Mouse (Mus musculus): Measurements from ENCODE around the gene Rgr.
A peak's percentile ranks its signal among the peaks of the same experiment; 100 is the strongest.
"Not testable (repeated sequence)": the region's sequence is repeated elsewhere in the genome, so short reads cannot be mapped to it uniquely, and the experiment has no call there.

Gene Rgr

GRCm38 (mm10) chr14:37000780-37001179 lies 48.0 kb downstream of the Rgr start:
- not testable (repeated sequence) for DNase-seq

GRCm38 (mm10) chr14:36989784-36990183 lies 59.0 kb downstream of the Rgr start:
- DNase-seq, result no peak

GRCm38 (mm10) chr14:36985693-36986092 lies 63.1 kb downstream of the Rgr start:
- peak; percentile 88 for DNase-seq
